Mouse (Mus musculus) thymus, adult 2 months (tissue): ENCODE measurements around the gene Hydin. TPM values are rescaled to one million over a fixed set of nuclear protein-coding genes. Genes with fewer than 3 reads are reported as not detected.
"Not testable (repeated sequence)": the region's sequence is repeated elsewhere in the genome, so short reads cannot be mapped to it uniquely, and the experiment has no call there.

Source experiments
- DNase-seq: peaks from one replicate; pipeline ENCODE4 v3.0.0; 2021
- H3K27ac ChIP-seq: fragments of 200-500 bp; 2 replicates; pipeline ENCODE4 v1.5.1; 2012; ENCODE audit warnings: low read length, control low read depth; ENCODE audit not compliant: control insufficient read depth, insufficient read depth
- H3K27me3 ChIP-seq: fragments of 200-500 bp; 2 replicates; pipeline ENCODE4 v1.6.1; 2012; ENCODE audit warnings: mild to moderate bottlenecking, low read length, moderate library complexity, mixed read lengths; ENCODE audit not compliant: control insufficient read depth, insufficient read depth
- H3K36me3 ChIP-seq: fragments of 200-500 bp; 2 replicates; pipeline ENCODE4 v1.6.1; 2012; ENCODE audit warnings: mild to moderate bottlenecking, low read length, moderate library complexity; ENCODE audit not compliant: control insufficient read depth, insufficient read depth
- H3K4me1 ChIP-seq: fragments of 200-500 bp; replicated peaks from 2 replicates; pipeline ENCODE4 v1.6.1; 2012; ENCODE audit warnings: low read length; ENCODE audit not compliant: control insufficient read depth, insufficient read depth
- H3K4me3 ChIP-seq: fragments of 200-500 bp; 2 replicates; pipeline ENCODE4 v1.5.1; 2012; ENCODE audit warnings: mild to moderate bottlenecking, low read length, control low read depth, moderate library complexity; ENCODE audit not compliant: control insufficient read depth, insufficient read depth
- CTCF ChIP-seq: fragments of 200-500 bp; IDR thresholded peaks from 2 replicates; pipeline ENCODE4 v1.5.1; 2012; ENCODE audit warnings: mild to moderate bottlenecking, control low read depth, low read length, moderate library complexity, borderline replicate concordance; ENCODE audit not compliant: control insufficient read depth, poor library complexity, insufficient read depth; ENCODE audit errors: extremely low read depth
- POLR2A ChIP-seq: fragments of 200-500 bp; IDR thresholded peaks from 2 replicates; pipeline ENCODE4 v1.6.1; 2012; ENCODE audit warnings: mild to moderate bottlenecking, low read length, control low read depth, moderate library complexity; ENCODE audit not compliant: control insufficient read depth, poor library complexity, insufficient read depth; ENCODE audit errors: extremely low read depth
- WGBS: fragments of 180-500 bp; shearing (Covaris S2); methylation state at CpG from one replicate; pipeline ENCODE4 v1.1.7; 2018; 5-methylcytosine and 5-hydroxymethylcytosine counted together
- polyA plus RNA-seq: library from polyadenylated mRNA; depleted of rRNA; stranded (reverse); fragments of >200 nt; gene quantifications from 2 replicates; pipeline ENCODE4 v1.2.3, GENCODE M21; 2012

Gene Hydin
- polyA plus RNA-seq, 1 experiment = 0.19 TPM

- 86% methylated on average over 2 of the region's 2 CpGs for WGBS
- no peak for DNase-seq
- Histone ChIP-seq H3K27ac (no peak overlapping the region), H3K4me1 (no peaks in the 10 kb centered on the region), H3K4me3 (no peak overlapping the region), H3K36me3 (no peaks in the 10 kb centered on the region), H3K27me3 (no peaks in the 10 kb centered on the region)
- no peak for TF ChIP-seq POLR2A
- TF ChIP-seq CTCF = no peak
These were observed 54.7 kb downstream of the Hydin start for GRCm38 (mm10) chr8:110321446-110321845.

GRCm38 (mm10) chr8:110323981-110324574 is 57.3 kb downstream of the Hydin start:
- no peaks in the 10 kb centered on the region for H3K27me3 ChIP-seq
- 85% methylated on average over 10 of the region's 10 CpGs for WGBS
- H3K27ac ChIP-seq = no peak overlapping the region
- H3K4me1 ChIP-seq = no peaks in the 10 kb centered on the region
- H3K36me3 ChIP-seq = no peaks in the 10 kb centered on the region
- no peak for DNase-seq
- H3K4me3 ChIP-seq = no peak overlapping the region
- TF ChIP-seq CTCF (no peak), POLR2A (no peak)

GRCm38 (mm10) chr8:110327120-110327519 is 60.3 kb downstream of the Hydin start:
- not testable (repeated sequence) for H3K36me3 ChIP-seq, H3K27me3 ChIP-seq, H3K4me3 ChIP-seq, H3K4me1 ChIP-seq, H3K27ac ChIP-seq, DNase-seq

GRCm38 (mm10) chr8:110333376-110333775 is 66.6 kb downstream of the Hydin start:
- Histone ChIP-seq H3K4me3 (no peak overlapping the region), H3K36me3 (no peaks in the 10 kb centered on the region), H3K27me3 (no peaks in the 10 kb centered on the region), H3K4me1 (no peaks in the 10 kb centered on the region), H3K27ac (no peak overlapping the region)
- DNase-seq = no peak
- 86% methylated on average over 7 of the region's 7 CpGs for WGBS
- TF ChIP-seq POLR2A (no peak), CTCF (no peak)

- Histone ChIP-seq H3K27ac (no peak overlapping the region), H3K36me3 (no peaks in the 10 kb centered on the region), H3K27me3 (no peaks in the 10 kb centered on the region), H3K4me3 (no peak overlapping the region), H3K4me1 (no peaks in the 10 kb centered on the region)
- WGBS = 78% methylated on average over 2 of the region's 2 CpGs
- no peak for DNase-seq
- TF ChIP-seq CTCF (no peak), POLR2A (no peak)
These were observed 72.7 kb downstream of the Hydin start for GRCm38 (mm10) chr8:110339447-110339846.

GRCm38 (mm10) chr8:110340090-110340703 is 73.4 kb downstream of the Hydin start:
- no peak for DNase-seq

GRCm38 (mm10) chr8:110345697-110346394 is 79.1 kb downstream of the Hydin start:
- Histone ChIP-seq H3K27ac (no peak overlapping the region), H3K4me1 (no peaks in the 10 kb centered on the region), H3K4me3 (no peak overlapping the region), H3K36me3 (no peaks in the 10 kb centered on the region), H3K27me3 (no peaks in the 10 kb centered on the region)
- 85% methylated on average over 12 of the region's 12 CpGs for WGBS
- TF ChIP-seq CTCF = no peak
- no peak for TF ChIP-seq POLR2A
- DNase-seq = no peak

More at GRCm38 (mm10) chr8:110340090-110340703, 73.4 kb downstream of the Hydin start:
- no peak for TF ChIP-seq POLR2A
- no peak for TF ChIP-seq CTCF
- Histone ChIP-seq H3K27ac (no peak overlapping the region), H3K4me3 (no peak overlapping the region), H3K27me3 (no peaks in the 10 kb centered on the region), H3K36me3 (no peaks in the 10 kb centered on the region), H3K4me1 (no peaks in the 10 kb centered on the region)
- 68% methylated on average over 12 of the region's 12 CpGs for WGBS
